Mouse (Mus musculus): ENCODE data around the gene Atp13a3.
"Not testable (repeated sequence)": the region's sequence is repeated elsewhere in the genome, so short reads cannot be mapped to it uniquely, and the experiment has no call there.

Gene Atp13a3

DNA sequence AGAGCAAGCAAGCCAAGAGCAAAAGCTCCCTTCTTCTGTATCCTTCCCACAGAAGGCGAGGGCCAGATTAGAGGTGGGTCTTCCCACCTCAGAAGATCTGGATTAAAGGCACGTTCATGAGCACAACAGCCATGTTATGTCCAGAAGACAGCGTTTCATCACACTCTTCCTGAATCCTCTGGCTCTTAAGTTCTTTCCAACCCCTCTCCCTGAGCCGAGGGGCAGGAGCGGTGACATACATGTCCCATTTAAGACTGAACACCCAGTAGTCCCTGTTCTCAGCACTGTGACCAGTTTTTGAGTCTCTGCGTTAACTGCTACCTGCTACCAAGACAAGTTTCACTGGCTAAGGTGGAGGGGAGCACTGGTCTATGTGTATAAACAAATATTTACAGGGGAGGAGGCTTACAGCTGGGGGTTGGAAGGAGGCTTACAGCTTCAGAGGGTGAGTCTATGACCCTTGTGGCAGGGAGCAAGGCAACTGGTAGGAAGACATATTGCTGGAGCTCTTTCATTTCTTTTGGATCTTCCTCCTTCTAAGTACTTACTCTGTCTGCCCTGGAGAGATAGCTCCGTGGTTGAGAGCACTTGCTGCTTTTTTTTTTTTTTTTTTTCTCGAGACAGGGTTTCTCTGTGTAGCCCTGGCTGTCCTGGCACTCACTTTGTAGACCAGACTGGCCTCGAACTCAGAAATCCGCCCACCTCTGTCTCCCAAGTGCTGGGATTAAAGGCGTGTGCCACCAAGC lies at the start of gene Atp13a3:
Gene Atp13a3, minus strand, starts transcription at position 51 of the 746 bp plus-strand sequence.
- DNase-seq (ENCODE audit: extremely low spot score): no peak

DNA sequence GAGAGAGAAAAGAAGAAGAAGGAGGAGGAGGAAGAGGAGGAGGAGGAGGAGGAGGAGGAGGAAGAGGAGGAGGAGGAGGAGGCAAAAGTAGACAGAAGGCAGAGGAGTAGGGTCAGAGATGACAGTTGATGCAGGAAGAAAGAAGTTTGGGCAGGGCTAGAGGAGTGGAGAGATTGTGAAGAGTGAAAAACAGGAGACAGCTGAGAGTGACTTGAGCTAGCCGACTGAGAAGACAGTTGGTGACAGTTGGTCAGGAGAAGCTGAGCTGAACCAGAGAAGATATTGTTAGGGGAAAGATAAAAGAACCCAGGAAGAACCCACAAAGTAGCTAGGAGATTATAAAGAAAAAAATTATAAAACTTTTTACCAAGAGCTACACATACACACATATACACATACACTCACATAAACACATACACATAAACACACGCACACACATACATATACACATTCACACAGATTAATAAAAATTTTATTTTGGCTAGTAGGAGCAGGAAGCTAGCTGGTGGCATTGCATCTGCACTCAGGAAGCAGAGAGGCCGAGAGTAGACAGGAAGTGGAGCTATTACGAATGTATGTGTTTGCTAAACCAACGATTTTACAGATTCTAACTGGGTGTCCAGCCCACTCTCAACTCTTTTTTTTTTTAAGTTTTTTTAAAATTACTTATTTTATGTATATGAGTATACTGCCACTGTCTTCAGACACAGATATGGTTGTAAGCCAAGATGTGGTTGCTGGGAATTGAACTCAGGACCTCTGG lies 47.6 kb upstream of the Atp13a3 start:
- DNase-seq (ENCODE audit: extremely low spot score): no peak

DNA sequence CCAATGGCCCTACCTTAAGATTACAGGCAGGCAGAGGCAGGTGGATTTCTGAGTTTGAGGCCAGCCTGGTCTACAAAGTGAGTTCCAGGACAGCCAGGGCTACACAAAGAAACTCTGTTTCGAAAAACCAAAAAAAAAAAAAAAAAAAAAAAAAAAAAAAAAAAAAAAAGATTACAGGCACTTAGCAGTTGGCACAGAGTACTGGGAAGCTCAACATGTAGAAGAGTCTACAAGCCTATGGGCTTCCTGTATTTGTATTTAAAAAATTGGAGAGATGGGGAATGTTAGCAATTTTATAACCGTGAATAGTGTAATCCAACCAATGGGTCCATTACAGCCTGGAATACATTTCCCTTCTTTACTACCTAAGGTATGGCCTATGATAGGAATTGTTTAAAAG lies 45.4 kb upstream of the Atp13a3 start:
- not testable (repeated sequence) for DNase-seq (ENCODE audit: extremely low spot score)

DNA sequence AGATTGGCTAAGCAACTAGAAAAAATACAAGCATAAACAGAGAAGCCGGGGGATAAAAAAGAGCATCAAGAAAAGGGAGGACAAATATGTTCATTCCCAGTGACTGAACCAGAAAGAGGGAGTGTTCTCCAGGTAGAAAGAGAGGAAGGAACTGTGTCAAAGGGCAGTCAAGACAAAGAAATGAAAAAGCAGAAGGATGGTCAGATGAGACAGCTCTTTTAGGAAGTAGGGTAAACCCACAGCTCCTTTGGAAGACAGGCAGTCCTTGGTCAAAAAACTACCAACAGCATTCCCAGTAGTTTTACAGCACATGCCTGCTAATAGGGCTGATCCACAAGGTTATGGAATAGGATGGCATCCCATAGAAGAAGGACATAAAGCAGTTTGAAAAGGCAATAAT lies 43.2 kb upstream of the Atp13a3 start:
- DNase-seq (ENCODE audit: extremely low spot score): no peak

DNA sequence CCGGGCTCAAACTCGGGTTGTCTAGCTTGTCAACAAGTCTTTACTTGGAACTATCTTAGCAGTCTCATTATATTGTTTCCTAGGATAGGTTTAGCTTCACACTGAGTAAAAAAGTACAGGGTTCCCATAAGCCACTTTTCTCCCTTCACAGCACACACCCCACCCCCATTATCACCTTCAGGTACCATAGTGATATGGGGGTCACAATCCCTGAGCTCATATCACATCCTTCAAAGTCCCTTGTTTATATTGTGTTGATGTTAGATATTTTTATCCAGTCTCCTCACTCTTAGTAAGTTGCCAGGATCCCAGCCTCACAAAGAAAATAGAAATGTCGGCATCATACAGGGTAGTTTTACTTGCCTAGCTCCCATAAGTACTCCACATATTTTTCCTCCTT lies 42.4 kb upstream of the Atp13a3 start:
- no peak for DNase-seq (ENCODE audit: extremely low spot score)

DNA sequence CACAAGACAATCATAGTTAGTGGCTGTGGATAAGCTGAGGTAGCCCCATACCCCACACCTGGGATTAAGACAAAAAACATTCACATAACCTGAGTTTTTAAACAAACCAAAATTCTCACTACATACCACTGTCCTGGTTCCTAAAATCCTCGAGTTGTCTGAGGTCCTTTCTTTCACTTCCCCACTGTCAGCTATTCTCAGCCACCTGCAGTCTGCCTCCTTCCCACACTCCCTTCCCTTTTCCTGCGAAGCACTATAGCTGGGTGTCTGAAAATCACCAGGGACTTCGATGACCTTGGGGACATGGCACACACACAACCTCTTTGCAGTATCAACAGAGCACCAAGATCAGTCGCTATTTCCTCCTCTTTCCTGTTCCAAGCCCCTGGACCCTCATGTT lies 41.9 kb upstream of the Atp13a3 start:
- no peak for DNase-seq (ENCODE audit: extremely low spot score)

DNA sequence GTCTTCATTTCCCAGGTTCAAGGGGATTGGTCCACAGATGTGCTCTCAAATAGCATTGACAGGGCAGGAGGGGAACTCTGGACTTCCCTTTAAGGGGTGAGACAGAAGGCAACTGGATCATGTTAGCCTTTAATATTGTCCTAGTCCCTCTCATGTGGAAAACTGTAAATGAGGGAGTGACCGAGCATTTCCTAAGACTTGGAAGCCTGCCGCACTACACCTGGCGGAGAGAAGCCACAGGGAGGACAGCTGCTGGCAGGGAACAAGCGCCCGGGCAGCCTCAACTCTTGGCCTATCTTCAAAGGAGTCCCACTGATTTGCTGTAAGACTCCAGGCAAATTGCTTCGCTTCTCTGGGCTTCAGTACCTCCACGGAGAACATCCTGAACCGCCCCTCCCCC lies 37.6 kb upstream of the Atp13a3 start:
- DNase-seq (ENCODE audit: extremely low spot score): no peak

DNA sequence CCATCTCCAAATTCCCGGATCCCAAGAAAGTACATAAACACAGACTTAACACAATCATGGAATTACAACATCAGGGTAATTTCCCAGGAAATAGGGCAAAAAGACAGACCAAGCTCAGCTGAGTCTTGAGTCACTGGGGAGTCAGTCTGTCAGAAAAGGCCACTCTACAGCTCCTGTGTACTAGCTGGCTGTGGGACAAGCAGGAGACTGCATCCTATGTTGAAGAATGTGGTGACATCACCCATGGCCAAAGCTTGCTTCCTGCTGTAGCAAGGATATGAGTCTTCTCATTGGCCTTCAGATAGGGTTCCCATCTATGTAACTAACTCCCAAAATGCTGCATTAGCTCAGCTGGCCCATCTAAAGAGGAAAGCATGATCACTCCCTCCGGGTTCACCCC lies 36.7 kb upstream of the Atp13a3 start:
- no peak for DNase-seq (ENCODE audit: extremely low spot score)

DNA sequence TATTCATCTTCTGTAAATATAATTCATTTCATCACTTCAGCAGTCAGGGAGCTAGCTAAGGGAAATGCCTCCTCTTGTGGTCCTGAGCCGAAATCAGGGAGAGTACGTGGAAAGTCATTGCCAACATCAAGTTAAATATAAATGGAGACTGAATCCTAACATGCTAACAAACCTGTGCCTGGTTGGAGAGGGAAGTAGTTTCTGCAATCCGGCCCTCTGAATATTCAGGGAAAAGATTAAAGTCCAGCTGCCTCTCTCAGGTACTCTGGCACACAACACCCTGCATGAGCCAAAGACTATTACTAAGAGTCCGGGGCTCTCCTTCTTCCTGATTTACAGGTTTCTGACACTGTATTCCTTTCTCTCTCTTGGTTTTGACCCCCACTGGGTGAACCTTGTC lies 35.6 kb upstream of the Atp13a3 start:
- no peak for DNase-seq (ENCODE audit: extremely low spot score)

DNA sequence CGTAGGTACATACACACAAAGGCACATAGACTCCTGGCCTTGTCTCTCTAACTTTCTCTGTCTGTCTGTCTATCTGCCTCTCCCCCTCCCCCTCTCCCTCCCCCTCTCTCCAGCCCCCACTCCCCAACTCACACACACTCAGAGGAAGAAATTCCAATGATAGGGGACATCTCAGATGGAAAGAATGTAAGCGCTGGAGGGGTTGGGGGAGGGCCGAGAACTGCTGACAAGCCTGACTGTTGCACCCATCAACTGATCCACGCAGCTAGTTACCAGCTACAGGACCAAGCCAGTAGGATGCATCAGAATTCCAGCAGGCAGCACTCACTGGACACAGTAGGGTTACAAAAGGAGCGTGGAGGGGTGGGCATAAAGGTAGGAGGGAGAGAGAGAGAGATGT lies 34.1 kb upstream of the Atp13a3 start:
- DNase-seq (ENCODE audit: extremely low spot score): no peak

DNA sequence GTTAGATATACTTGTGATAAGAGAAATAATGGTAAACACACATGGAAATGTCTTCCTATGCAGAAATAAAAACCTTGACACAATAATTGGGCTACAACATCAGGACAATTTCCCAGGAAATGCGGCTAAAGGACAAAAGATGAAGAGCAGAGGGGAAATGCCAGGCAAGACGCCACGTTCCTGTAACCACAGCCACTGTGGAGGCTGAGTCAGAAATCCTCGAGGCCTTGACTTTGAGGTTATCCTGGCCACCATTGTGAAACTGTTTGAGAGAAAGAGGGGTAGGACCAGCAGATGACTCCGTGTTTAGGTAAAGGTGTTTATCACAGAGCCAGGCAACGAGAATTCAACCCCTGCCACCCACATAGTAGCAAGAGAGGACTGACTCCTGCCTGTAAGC lies 33.6 kb upstream of the Atp13a3 start:
- no peak for DNase-seq (ENCODE audit: extremely low spot score)

DNA sequence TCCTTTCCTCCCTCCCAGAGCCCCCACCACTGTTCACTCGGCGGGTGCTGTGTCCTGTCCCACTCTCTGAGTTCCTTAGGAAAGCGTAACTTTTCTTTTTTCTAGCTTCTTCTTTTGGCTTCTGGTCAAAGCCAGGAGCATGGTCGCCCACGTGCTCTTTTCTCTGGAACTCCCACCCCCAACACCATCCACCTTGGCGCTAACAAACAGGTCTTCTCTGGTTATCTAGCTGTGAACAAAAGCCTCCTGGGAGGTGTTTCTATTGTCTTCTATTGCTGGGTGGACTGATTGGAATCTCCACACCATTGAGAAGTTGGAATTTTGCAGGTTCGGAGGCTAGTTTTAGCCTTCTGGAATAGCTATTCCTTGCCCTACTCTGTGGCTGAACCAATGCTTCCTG lies 30.5 kb upstream of the Atp13a3 start:
- DNase-seq (ENCODE audit: extremely low spot score): no peak

DNA sequence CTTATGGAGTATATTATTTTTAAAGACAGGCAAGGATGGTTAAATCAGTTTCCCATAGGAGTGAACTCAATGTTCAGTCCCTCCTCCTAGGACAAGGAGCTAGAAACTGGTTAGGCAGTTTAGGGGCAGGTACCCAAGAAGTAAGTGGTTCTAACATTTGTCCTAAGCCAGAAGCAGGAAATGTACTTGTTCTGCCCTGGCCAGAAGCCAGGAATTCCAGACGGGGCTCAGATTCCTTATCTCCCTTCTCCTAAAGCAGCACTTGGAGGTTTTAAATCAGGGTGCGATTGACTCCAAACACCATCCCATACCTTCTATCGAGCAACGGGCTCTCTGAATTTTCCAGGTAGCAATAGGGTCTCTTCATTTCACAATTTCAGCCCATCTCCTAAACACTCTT lies 29.6 kb upstream of the Atp13a3 start:
- no peak for DNase-seq (ENCODE audit: extremely low spot score)

DNA sequence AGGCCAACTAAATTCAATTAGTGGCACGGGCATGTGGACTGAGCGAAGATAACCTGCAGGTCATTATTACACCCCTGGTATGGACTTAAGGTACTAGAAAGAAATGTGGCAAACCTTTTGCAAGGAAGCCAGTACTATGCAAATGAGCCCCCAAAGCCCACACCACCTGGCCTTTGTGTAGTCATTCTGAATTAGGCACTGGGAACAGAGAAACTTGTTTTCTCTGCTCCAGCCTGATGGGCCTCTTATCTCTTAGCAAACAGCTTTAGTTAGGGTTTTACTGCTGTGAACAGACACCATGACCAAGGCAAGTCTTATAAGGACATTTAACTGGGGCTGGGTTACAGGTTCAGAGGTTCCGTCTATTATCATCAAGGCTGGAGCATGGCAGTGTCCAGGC lies 27.4 kb upstream of the Atp13a3 start:
- no peak for DNase-seq (ENCODE audit: extremely low spot score)

DNA sequence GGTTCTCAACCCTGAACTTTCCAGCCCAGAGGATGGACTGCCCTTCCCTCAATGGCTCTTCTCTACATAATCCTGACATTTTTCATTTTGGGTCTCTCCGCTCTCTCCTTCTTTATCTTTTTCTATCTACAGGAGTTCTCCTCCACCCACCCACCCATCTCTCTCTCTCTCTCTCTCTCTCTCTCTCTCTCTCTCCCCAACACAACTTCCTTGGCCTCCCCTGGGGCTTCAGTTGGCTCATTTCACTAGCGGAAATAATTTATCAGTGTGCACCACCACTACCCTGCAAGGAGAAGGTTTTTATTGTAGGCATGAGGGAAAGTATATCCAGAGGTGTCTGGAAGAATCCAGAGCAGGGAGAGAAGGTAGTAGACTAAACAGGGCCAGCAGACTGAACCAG lies 26.3 kb upstream of the Atp13a3 start:
- DNase-seq (ENCODE audit: extremely low spot score): no peak

DNA sequence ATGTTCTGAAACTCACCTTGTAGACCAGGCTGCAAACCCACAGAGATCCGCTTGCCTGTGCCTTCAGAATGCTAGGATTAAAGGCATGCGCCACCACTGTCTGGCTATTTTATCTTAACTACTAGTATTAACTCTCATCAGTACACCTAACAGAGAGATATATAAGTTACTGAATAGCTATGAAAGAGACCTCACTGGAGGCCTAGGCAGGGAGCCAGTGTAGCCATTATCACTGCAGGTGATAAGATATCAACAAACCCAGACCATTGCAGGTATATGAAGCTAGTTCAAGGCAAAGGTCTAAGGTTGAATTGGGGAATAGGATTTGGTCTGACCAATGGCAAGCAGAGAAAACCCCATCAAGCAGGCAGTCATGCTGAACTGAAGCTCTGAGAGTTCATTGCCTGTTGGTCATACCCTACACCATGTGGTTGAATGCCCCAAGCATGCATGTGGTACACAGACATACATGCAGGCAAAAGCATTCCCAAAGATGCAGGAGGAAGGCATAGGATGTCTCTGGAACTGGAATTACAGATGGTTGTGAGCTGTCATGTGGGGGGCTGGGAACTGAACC lies 24.8 kb upstream of the Atp13a3 start:
- DNase-seq (ENCODE audit: extremely low spot score): no peak

DNA sequence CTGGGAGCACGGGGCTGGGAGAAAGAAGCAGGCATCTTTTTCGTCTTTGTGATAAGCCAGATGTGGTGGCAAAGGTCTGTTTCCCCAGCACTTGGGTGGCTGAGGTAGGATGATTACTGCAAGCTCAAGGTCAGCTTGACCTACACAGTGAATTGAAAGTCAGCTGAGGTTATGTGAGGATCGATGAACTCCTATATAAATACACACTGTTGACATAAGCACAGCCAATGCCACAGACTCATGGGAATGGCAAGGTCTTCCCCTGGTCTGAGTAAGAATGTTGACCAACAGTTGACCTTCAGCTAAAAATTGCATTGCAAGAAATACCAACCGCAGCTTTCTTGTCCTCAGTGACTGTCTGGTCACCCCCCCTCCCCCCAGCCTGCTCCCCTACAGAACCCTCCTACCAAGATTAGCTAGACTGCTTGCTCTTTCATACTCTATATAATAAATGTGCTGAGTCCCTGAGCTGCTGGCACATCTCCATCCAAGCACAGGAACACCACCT lies 23.0 kb upstream of the Atp13a3 start:
- DNase-seq (ENCODE audit: extremely low spot score): no peak

DNA sequence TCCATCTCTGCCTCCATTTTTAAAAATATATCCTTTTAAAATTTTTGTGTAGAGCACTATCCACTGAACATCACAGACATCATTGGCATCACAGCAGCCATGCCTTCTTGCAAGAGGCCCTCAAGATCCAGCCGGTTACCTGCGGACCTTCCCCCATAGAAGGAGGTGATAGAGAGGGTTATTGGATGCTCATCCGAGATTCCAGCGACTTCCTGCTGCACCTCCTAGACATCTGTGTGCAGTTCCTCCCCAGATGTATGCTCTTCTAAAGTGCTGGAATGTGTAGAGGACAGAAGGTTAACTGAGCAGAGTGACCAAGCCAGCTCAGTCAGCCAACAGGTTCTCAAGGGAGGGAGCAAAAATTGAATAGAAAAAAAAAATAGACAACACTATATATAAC lies 21.7 kb upstream of the Atp13a3 start:
- no peak for DNase-seq (ENCODE audit: extremely low spot score)

DNA sequence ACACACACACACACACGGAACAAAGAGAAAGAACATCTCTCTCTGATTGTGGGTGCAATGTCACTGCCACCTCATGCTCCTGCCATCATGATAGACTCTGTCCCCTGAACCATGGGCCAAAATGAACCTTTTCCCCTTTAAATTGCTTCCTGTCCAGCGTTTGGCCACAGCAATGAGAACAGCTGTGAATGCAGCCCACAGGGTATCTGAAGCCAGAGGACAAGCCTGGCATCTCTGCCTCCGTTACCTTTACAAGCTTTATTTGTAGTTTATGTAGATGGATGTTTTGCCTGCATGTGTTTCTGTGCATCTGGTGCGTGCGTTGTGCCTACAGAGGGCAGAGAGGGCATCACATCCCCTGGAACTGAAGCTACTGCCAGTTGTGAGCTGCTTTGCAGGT lies 21.2 kb upstream of the Atp13a3 start:
- DNase-seq (ENCODE audit: extremely low spot score): no peak

DNA sequence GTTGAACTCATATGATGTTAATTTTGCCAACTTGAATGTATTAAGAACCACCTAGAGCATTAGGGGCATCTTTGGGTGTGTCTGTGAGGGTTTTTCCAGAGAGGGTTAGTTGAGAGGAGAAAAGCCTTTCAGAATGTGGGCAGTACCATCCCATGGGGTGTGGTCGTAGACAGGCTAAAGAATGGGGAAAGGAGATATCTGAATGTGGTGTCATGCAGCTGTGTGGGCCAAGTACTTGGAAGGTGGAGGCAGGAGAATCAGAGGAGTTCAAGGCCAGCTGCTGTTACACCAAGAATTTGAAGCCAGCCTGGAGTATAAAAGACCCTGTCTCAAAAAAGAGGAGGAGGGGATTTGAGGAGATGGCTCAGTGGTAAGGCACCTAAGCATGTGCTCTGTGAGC lies 20.2 kb upstream of the Atp13a3 start:
- DNase-seq (ENCODE audit: extremely low spot score): no peak

DNA sequence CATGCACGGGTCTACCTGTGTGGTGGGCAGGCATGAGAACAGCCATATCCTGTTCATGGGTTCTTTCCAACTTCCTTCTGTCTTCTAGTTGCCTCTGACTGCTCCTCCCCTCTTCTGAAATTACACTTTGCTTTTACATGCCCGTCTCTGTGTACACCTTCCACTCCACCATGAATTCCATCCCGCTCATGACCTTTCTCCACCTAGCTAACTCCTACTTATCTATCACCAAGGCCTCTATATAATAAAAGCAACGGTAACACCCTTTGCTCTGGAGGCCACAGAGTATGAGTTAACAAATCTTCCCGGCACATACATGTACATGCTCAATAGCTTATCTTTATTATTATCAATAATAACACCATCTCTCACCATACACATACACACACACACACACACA lies 18.3 kb upstream of the Atp13a3 start:
- DNase-seq (ENCODE audit: extremely low spot score): no peak

DNA sequence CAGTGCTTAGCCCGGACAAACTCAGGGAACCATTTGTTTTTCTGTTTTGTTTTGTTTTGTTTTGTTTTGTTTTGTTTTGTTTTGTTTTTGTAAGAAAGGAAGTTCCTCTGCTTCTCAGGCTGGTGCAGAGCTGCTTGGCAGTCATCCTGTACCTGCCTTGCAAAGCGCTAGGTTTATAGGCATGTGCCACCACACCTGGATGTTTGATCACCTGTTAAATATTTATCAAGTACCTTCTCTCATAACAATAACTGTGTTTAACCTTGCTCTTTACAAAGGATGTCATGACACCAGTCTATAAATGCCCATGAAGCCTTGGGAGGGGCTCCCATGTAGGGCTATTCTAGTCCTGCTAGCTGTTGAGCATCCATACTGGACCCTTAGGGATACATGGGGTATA lies 10.9 kb upstream of the Atp13a3 start:
- DNase-seq (ENCODE audit: extremely low spot score): no peak

DNA sequence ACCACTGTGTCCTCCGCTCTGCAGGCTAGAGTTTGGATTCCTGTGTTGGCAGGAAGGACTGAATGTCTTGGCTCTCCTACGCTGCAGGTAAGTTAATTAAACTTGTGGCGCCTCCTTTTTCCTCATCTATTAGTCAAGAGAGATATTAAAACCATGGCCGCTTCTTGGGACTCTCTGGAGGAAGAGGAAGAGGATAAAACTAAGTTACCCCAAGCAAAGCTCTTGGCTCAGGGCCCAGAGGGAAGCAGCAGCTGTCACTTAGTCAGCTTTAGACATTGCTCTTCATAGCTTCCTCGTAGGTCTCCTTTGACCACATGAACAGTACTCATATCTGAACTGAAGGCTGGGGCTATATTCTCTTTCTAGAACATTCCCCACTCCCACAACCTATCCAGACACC lies 10.5 kb upstream of the Atp13a3 start:
- DNase-seq (ENCODE audit: extremely low spot score): no peak
